Mouse (Mus musculus) lung, postnatal 14 days (tissue): ENCODE results near the gene Disp1.
A peak's percentile ranks its signal among the peaks of the same experiment; 100 is the strongest.

Experiments
- DNase-seq: peaks from one replicate; pipeline ENCODE4 v3.0.0; 2021

Gene Disp1

DNA sequence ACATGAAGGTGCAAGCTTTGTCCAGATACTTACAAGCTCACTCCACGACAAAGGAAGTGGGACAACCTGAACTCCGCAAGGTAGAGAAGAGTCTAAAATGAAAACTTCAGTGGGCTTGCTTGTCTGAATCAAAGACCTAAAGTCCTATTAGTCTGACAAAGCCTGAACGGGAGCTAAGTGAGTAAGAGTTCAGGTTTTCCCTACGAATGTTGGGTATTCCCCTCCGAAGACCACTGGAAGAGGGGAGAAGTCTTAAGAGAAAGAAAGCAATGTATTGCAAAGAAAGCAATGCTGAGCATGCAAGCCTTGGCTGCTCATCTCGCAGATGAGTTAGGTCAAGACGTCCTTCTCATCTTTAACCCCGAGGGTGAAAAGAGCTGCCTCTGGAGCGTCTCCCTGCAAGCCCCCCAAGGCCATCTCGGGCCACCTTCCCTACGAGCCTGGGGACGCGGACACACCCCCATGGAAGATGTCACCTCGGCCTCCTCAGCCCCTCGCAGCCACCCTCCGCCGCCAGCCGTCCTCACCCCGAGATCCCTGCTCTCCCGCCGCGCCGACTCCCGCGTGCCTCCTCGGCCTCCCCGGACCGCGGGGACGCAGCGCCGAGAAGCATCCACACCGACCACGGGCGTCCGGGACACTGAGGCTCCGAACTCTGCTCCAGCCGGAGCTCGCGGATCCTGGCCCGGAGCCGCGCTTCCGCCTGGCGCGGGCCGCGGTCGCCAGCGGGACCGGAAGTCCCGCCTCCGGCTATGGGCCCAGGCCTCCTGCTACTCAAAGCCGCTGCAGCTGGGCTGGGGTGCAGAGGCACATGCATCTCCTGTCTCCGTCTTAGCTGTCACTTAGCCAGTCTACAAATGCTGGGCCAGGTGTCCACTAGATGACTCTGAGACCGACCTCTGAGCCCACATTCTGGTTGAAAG, at the start of gene Disp1:
Disp1 (minus strand) TSS at position 727 of the 923 bp plus-strand sequence.
- peak; percentile 72 for DNase-seq

DNA sequence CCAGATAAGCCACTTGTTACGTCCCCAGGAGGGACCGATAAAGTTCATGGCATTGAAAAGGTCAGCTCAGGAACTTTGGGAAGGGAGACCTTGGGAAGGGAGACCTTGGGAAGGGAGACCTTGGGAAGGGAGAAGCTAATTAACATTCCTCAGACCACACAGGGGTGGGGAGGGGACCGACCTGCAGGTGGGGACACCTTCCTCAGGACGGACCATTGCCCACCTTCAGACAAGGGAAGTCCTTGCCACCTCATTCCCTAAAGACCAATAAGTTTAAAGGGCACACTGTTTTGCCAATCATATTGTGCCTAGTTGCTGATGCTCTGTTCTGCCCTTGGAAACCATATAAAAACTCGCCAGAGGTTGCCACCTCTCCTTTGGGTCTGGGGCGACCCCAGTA, 46.3 kb upstream of the Disp1 start:
- no peak for DNase-seq

DNA sequence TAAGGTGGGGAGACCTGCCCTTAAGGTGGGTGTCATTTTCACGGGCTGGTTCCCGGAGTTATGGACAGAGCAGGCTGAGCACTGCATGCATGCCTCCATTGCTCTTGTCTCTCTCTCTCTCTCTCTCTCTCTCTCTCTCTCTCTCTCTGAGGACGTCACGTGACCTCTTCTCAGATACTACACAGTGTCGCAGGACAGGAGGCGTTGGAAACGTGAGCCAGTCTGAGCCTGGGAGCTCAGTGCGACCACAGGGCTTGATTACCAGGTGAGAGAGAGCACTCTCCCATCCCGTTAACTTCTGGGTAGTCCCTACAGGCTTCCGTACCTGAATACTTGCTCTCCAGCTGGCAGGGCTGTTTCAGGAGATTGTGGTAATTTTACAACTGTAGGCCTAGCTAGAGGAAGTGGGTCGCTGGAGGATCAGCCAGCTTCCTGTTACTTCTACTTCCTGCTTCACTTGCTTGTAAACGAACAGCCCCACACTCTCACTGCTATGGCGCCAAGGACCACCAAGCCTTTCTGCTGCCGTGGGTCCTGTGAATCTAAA, 44.7 kb upstream of the Disp1 start:
- peak; percentile 4 for DNase-seq

DNA sequence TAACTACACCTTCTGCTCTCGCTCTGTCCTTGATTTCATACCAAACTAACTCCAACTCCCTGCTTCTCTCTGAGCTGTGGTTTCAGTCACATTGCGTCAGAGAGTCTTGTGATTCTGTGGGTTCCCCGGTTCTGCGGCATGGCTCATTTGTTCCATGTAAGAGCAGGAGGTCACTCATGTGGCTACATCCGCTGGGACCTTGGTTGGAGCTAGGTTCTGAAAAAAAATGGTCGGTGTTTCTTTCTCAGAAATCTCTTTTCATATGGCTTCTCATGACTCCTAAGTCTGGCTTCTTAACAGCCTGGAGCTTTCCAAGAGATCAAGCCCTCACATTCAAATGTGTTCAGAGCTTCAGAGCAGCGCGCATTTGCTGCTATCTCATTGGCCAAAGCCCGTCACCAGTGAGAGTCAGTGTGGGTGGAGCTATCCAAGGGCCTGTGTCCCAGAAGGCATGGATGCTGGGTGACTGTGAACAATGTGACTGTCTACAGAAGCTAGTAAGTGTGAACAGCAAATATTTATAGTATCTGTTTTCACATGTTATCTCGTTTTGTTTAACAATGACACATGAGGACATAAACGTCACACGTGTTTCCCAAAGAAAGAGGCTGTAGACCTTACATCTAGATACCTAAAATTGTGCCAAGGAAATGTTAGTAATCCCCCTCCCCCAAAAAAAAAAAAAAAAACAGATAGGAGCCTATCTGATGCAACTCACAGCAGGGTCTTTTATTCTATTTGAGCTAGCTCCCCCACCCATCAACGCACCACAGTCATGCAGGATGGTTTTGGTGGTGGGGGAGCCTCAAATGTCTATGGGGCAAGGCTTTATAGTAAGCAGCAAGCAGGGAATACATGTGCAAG, 43.1 kb upstream of the Disp1 start:
- peak; percentile 23 for DNase-seq

DNA sequence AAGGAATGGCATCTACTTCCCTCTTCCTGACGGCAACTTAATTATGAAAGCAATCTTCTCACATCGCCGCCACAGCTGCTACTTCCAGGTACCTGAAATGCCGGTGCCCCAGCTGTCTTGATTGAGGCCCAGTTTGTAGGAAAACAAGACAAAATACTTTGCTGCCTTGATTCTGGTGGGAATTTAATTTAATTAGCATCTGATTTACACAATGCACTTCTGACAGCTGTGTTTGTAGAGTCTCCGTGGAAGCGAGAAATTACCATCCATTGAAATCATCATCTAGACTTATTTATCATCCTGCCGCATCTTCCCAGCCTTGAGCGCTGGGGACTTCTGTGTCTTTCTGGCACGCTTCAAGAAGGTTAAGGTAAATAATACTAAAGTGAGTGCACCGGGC, 31.3 kb upstream of the Disp1 start:
- DNase-seq = no peak

DNA sequence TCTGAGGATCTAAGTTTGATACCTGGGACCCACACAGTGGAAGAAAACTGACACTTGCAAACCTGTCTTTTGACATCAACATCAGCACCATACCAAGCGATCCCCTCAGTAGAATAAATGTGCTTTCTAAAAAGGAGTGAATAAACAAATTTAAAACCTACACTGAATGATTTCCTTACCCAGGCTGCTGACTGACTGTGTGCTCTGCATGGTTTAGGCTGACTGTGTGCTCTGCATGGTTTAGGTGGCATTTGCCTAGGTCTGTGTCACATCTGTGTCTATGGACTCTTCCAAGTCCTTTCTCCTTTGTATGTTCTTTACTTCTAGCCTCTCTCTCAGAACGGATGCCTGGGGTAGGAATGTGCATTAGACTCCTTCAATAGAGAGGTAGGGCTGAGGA, 30.5 kb upstream of the Disp1 start:
- no peak for DNase-seq

DNA sequence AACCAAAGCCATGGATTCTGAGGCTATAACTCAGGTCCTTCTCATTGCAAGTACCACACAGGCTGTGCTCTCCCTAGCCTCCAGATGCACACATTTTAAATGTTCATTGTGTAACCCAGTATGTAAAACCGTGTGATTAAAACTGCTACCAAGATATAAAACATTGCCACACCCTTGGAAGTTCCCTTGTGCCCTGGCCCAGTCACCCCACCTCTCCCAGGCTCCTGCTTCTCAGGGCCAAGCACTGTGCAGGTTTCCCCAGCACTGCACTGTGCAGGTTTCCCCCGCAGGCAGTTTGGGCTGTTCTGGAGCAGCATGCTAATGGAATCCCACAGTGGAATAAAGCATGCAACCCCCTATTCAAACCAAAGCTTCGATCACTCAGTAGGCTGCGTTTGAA, 29.3 kb upstream of the Disp1 start:
- no peak for DNase-seq

DNA sequence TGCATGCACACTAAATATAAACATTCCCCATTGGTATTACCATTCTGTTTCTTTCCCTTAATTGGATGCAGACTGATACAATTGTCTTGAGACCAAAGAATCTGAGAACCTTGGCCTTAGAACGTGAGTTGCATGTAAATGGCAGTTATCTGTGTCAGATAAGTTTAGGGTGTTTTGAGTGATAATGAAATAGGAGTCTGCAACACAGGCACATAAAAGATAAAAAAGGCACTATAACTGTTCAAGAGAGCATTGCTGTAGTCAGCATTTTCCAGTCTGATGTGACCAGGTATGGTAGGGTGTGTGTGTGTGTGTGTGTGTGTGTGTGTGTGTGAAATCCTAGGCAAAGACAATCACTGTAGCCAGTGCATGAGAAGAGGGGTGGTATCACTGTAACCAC, 26.8 kb upstream of the Disp1 start:
- DNase-seq = no peak

DNA sequence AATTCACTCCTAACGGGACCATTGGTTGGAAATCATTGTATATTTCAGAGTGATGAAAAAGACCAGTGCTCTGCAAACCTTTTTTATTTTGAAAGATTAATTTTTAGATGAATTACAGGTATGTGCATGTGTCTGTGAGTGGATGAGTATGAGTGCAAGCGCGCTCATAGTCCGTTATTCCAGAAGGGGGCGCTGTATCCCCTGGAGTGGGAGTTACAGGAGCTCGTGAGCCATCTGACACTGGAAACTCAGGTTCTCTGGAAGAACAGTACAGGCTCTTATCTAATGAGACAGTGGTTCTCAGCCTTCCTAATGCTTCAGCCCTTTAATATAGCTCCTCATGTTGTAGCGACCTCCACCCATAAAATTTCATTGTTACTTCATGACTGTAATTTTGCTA, 22.0 kb upstream of the Disp1 start:
- no peak for DNase-seq

DNA sequence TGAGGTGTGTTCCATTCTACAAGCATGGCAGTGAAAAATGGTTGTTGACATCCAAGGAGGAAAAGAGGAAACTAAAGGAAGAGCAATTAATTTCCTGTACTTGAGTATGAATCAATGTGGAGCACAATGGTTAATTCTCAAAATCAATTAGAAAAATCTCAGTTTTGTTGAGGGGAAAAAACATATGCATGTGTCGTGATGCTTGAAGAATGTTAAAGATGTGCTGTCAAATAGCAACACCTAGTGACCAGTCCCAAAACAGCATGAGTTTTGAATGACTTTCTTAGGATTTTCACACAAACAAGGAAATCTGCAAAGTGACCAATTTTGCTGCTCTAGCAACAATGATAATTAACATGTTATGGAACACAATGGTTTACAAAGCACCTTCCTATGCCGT, 16.6 kb upstream of the Disp1 start:
- DNase-seq = peak; percentile 21

DNA sequence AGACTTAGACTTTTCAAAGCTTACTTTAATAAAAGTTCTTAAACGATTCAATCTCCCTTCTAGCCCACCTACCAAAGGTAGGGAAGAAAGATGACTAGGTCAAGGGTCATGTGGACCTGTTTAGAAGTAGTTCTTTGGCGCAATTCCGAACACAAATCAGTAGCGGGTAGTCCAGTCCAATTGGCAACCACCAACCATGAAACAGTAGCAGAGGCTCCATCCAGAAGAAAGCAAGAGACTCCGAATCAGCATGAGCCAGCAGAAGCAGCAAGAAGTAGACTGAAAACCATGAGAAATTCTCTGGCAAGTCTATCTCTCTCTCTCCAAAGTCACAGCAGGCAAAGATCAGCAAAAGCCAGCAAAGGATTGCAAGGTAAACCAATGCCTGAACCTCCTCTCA, 15.1 kb upstream of the Disp1 start:
- DNase-seq = no peak

DNA sequence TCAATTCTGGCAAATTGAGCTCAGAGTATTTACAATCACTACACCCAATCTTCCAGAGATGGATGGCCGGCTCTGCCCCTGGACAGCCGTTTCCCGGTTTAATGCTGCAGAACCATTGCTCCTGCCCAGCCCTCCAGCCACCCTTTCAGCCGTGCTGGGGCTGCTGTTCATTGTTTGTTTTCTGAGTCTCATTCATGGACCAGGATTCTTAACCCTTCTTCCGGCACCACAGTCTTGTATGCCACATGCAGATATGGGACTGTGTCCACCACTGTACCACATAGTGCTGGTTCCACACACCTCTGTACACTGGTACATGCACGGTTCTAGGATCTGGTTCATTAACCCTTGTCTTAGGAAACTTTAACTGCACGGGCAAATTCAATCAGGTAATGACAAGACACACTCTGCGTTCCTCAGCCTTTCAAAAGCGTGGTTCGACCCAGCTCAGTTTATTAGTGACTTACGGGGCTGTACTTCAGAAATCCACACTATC, 12.4 kb upstream of the Disp1 start:
- DNase-seq = no peak

DNA sequence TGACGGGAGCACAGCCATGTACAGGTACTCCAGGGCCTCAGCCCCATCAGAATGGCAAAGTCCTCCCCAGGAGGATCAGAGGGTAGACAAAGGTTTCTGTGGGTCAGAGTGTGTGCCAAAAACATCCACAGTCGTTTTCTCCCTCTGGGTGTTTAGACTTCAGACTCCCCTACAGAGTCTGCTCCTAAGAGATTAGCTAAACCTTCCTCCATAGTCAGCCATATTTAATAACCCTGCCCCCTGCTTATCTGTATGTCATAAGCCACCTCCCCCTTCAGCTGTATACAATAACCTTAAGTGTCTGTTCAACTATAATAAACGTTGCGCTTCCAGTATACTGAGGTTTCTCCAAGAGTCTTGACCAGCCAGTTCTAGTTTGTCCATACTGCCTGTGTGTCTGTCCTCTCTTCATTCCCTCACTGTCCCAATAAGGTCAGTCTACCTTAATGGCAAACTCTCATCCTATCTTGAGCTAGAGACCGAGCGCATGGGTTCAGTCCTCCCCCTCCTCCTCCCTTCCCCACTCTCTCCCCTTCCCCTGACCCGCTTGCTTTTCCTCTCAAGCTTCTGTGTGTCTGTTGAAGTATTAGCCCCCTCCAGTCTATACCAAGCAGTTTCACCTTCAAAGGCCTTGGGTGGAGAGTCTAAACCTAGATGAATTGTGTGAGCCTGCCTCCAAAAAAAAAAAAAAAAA, 11.8 kb upstream of the Disp1 start:
- DNase-seq = no peak

DNA sequence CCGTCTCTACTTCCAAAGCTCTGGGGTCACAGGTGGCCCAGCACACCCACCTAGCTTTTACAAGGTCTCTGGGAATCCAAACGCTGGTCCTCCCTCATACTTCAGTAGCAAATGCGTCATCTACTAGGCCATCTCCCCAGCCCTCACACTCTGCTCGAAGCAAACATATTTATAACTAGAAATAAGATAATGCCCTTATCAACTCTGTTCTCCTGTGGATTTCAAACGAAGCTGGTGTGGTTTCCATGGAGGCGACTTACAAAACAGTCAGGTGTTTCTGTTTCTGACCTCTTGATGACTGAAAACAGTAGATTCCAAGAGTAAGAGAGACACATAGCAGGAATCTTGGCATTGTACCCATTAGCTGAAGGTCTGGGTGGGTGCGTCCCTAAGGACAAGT, 6.1 kb upstream of the Disp1 start:
- no peak for DNase-seq

DNA sequence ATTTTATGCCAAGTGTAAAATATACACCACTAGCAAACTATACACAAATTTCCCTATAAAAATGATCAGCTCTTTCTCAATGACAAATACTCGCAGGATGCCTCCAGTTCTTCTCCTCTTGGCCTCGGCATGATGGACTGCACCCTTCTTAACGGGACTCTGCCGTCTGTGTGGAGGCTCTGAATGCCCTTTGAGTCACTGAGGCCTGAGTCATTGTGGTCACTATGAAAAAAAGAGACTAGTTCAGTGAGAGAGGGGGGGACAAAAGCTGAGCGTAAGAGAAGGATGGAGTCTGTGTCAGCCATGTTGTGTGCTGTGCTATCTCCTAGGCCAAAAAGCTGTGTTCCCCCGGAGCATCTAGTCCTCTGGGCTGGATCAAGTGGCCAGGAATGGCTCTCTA, 2.3 kb downstream of the Disp1 start:
- no peak for DNase-seq

DNA sequence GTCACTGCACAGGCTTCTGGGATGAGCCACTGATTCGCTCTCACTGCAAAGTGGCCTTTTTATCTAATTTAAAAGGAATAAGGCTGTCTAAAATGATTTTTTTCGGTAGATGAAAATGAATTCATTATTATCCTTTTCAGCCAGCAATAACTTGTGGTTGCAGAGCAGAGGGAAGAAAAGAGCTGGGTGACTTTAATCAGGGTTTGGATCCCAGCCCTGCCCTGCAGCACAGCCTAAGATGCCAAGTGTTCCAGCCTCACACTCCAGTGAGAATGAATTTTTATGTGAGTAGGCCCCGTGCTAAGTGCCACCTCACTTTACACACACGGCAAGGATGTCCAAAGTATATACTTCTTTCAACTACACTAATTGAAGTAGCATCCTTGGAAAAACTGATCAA, 4.6 kb downstream of the Disp1 start:
- no peak for DNase-seq

DNA sequence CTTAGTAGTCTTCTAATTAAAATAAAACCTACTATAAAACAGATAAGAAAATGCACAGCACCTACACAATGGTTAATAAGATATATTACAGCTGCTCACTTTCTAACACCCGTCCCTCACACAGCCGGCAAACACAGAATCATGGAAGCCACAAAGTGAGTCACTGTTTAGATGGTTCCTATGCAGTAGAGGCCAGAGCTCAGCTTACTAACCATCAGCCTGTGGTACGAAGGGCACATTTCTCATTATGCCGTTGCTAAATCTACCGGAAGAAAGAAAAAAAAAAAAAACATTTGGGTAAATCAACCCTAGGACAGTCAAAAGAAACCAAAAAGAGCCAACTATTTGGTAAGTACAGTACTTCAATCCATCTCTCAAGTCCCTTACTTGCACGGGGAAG, 5.6 kb downstream of the Disp1 start:
- DNase-seq = no peak

DNA sequence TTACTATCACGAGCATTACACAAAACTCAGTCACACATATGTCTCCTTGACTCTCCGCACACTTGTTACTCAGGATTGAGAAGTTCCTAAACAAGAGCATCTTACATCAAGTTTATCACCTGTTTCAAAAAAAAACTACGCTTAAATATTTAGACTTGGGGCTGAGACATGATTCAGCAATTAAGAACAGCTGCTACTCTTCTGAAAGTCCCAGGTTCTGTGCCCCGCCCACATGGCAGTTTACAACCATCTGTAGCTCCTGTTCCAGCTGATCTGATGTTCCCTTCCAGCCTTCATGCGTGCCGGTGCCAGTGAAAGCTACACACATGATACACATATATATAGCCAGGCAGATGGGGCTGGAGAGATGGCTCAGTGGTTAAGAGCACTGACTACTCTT, 7.5 kb downstream of the Disp1 start:
- DNase-seq = no peak

DNA sequence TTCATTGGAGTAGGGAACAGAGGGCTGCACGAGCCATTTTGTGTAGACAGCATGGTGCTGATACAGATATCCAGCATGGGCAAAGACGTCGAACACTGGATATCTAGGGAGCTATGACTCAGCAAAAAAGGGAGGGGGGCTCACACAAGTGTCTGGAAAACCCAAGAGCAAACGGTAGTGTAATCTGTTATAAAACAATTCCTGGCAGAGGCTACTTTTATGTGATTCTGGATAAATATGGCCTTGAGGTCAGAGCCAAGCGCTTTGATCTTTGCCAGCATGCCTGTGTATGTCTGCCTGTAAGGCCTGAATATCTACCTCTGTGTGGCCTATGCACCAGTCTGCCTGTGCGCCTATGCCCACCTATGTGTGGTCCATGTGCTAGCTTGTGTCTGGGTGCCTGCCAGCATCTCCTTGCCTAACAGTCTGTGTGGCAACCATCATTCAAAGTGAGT, 8.5 kb downstream of the Disp1 start:
- peak; percentile 16 for DNase-seq

DNA sequence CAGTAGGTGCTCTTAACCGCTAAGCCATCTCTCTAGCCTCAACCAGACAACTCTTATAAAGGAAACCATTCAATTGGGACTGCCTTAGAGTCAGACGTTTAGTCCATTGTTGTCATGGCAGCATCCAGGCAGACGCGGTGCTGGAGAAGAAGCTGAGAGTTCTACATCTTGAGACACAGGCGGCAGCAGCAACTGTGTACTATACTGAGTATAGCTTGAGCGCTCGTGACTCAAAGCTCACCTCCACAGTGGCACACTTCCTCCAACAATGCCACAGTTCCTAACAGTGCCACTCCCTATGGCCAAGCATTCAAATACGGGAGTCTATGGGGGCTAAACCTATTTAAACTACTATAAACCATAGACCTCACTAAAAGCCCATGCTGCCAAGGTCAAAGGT, 11.2 kb downstream of the Disp1 start:
- no peak for DNase-seq

DNA sequence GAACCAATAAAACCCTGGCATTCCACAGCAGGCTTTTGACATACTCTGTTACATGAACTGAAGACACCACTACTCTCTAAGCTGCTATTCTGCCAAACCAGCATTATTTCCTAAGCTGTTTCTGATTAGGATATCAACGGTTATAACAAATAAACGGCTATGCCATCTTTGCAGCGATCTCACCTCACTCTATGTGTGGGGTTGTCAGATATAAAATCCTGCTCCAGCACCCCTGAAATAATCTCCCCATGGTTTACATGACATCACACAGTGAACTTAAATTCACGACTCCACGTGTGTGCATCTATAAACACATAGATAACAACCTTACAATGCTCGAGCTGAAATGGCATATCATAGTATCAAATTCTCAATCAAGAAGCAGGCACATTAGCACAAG, 13.7 kb downstream of the Disp1 start:
- no peak for DNase-seq

DNA sequence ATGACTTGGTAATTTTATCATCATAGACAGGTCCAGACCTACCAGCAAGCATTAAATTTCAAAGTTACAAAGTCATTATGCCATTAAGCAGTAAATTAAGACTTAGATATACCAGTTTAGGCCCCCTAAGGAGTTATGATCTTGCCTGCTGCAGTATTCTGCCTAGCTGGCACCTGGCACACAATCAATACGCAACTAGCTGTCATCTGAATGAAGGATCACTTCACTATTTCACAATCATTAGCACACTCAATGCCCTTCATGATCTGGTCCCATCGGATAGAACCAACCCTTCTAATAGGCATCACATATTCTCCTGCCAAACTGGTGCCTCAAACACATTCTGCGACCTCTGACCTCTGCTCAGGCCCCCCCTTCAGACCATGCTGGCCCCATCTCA, 14.2 kb downstream of the Disp1 start:
- DNase-seq = no peak

DNA sequence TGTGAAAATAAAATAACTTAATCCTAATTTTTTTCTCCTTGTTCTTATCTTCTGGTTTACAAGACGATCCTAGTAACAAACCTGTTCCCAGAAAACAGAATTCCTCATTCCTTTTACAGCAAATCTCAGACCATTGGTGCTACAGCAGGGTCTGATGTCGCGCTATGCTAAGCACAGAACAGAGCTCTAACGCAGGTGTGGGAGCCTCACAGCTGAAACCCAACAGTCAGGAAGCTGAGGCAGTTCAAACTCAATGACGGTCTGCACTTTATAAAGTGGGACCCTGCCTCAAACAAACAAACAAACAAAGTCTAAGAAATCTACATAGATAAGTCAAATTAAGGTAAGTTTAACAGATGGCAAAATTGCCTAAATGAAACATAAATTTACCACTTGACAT, 20.4 kb downstream of the Disp1 start:
- no peak for DNase-seq
